Mouse (Mus musculus) liver, adult 2 months (tissue): ENCODE measurements around the gene Cttn. TPM values are rescaled to one million over a fixed set of nuclear protein-coding genes. Genes with fewer than 3 reads are reported as not detected.

Experiments used
- DNase-seq: peaks from one replicate; pipeline ENCODE4 v3.0.0-alpha.2; 2011; ENCODE audit warnings: low read depth, low spot score; ENCODE audit errors: extremely low read depth
- H3K27ac ChIP-seq: fragments of 200-500 bp; replicated peaks from 2 replicates; pipeline ENCODE4 v1.5.1; 2012; ENCODE audit warnings: low read depth, mild to moderate bottlenecking, control low read depth, inconsistent platforms, low read length; ENCODE audit not compliant: insufficient read depth
- H3K27me3 ChIP-seq: fragments of 200-500 bp; 2 replicates; pipeline ENCODE4 v1.6.1; 2012; ENCODE audit warnings: mild to moderate bottlenecking, moderate library complexity, low read length, inconsistent platforms; ENCODE audit not compliant: control insufficient read depth, insufficient read depth
- H3K36me3 ChIP-seq: fragments of 200-500 bp; 2 replicates; pipeline ENCODE4 v1.6.1; 2012; ENCODE audit warnings: low read length, inconsistent platforms; ENCODE audit not compliant: control insufficient read depth, insufficient read depth
- H3K4me1 ChIP-seq: fragments of 200-500 bp; 2 replicates; pipeline ENCODE4 v1.6.1; 2011; ENCODE audit warnings: low read length; ENCODE audit not compliant: control insufficient read depth, insufficient read depth
- H3K4me3 ChIP-seq: fragments of 200-500 bp; 2 replicates; pipeline ENCODE4 v1.5.1; 2011; ENCODE audit warnings: low read depth, mild to moderate bottlenecking, control low read depth, low read length, moderate library complexity; ENCODE audit not compliant: insufficient read depth
- H3K79me2 ChIP-seq: fragments of 200-500 bp; 2 replicates; pipeline ENCODE4 v1.6.1; 2012; ENCODE audit warnings: inconsistent platforms, mild to moderate bottlenecking, low read length, moderate library complexity; ENCODE audit not compliant: control insufficient read depth, insufficient read depth
- H3K9ac ChIP-seq: fragments of 200-500 bp; 2 replicates; pipeline ENCODE4 v1.6.1; 2012; ENCODE audit warnings: low read depth, mild to moderate bottlenecking, control low read depth, inconsistent platforms, low read length
- CTCF ChIP-seq: fragments of 200-500 bp; IDR thresholded peaks from 2 replicates; pipeline ENCODE4 v1.5.1; 2011; ENCODE audit warnings: low read depth, low read length, control low read depth
- POLR2A ChIP-seq: fragments of 200-500 bp; IDR thresholded peaks from 2 replicates; pipeline ENCODE4 v1.6.1; 2011; ENCODE audit warnings: low read length, control low read depth; ENCODE audit not compliant: insufficient read depth; ENCODE audit errors: extremely low read depth
- WGBS: fragments of 180-500 bp; shearing (Covaris S2); methylation state at CpG from one replicate; pipeline ENCODE4 v1.1.7; 2018; 5-methylcytosine and 5-hydroxymethylcytosine counted together
- polyA plus RNA-seq: library from polyadenylated mRNA; depleted of rRNA; stranded (reverse); fragments of >200 nt; gene quantifications from 2 replicates; pipeline ENCODE4 v1.2.3, GENCODE M21; 2012; rRNA removed
- total RNA-seq: library from RNA; depleted of rRNA; stranded (reverse); fragments of >200 nt; gene quantifications from 2 replicates; pipeline ENCODE4 v1.2.3, GENCODE M21; 2014; rRNA removed

The Cttn gene
- total and polyA plus RNA-seq, 2 experiments = 26.6 to 36.1 TPM

DNA sequence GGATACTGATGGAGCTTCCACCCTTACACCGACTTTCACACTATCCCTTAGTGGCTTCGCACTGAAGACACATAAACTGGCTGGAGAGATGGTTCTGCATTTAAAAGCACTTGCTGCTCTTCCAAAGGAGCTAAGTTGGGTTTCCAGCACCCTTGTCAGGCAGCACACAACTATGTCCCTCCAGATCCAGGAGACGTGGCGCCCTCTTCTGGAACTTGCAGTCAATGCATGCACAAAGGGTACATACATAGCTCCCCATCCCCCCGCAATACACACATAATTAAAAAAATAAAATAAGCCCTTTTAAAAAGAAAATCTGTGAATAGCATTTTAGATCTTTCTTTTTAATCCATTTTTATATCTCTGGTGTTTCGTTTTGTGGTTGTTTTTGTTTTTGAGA lies 83.3 kb downstream of the Cttn start:
- no peak for DNase-seq
- TF ChIP-seq CTCF (peak; percentile 9; the same call in 1 of the 2 replicates), POLR2A (no peak)
- Histone ChIP-seq H3K27ac (no peak overlapping the region), H3K9ac (no peak overlapping the region), H3K27me3 (no peaks in the 10 kb centered on the region), H3K4me1 (no peaks in the 10 kb centered on the region; the same call in 1 of the 2 replicates), H3K36me3 (no peaks in the 10 kb centered on the region), H3K79me2 (no peaks in the 10 kb centered on the region), H3K4me3 (no peak overlapping the region)
- 95% methylated on average over 6 of the region's 6 CpGs for WGBS

Other genes with a start within 250 kb of the Cttn start
- 14.5 and 15.4 TPM in 2 replicates for gene Ppfia1, start 82.7 kb upstream of the Cttn start, total RNA-seq
- gene Ppfia1, start 82.7 kb upstream of the Cttn start, polyA plus RNA-seq = 17.1 and 22.0 TPM in 2 replicates
- 2.3 and 2.5 TPM in 2 replicates for gene Fadd, start 111.5 kb upstream of the Cttn start, total RNA-seq
- gene Fadd, start 111.5 kb upstream of the Cttn start, polyA plus RNA-seq = 8.0 and 8.7 TPM in 2 replicates